Mouse (Mus musculus): ENCODE measurements around the gene Terb2. TPM values are rescaled to one million over a fixed set of nuclear protein-coding genes. Genes with fewer than 3 reads are reported as not detected.

Gene Terb2
- not detected in 2 replicates for polyA plus RNA-seq (2012; rRNA removed)

DNA sequence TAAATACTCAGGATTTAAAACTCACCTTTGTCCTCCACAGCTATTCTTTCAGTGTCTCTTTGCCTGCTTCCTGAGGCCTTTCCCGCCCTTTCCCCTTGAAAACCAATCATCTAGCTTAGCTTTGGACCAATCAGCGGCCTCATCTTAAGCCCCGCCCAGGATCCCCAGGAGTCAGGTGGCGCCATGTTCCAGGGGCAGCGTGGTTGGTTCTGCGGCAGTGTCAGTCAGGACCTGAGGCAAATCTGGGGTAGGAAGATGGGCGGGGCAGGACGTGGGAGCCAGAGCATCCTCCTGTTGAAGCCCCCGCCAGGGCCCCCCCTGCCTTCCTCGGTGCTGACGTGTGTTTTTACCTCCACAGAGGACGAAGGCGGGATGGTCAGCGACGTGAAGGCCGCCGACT lies at the start of gene Terb2, which contains the start of gene Patl2:
Terb2 (plus strand) TSS at position 167 of the 400 bp plus-strand sequence.
Patl2 (minus strand) TSS at position 84 of the 400 bp plus-strand sequence.
- DNase-seq = no peak
- Histone ChIP-seq H3K27ac (ENCODE audit: control insufficient read depth, insufficient read depth, low read length) (no peak within 1 kb of the TSS), H3K36me3 (ENCODE audit: control insufficient read depth, insufficient read depth, low read length) (no peaks in the 10 kb centered on the region), H3K27me3 (ENCODE audit: control insufficient read depth, insufficient read depth, low read length) (no peaks in the 10 kb centered on the region), H3K4me3 (ENCODE audit: control insufficient read depth, insufficient read depth, low read length) (no peak within 1 kb of the TSS), H3K4me1 (replicated peaks; ENCODE audit: control insufficient read depth, insufficient read depth, low read length) (no peaks in the 10 kb centered on the region)
- TF ChIP-seq POLR2A (IDR thresholded peaks at IDR 0.05; ENCODE audit: control insufficient read depth, extremely low read depth, insufficient read depth, low read length, poor library complexity) (no peak), CTCF (IDR thresholded peaks at IDR 0.05; ENCODE audit: borderline replicate concordance, control insufficient read depth, extremely low read depth, insufficient read depth, low read length, poor library complexity) (no peak)
- WGBS = 95% methylated on average over 17 of the region's 17 CpGs

DNA sequence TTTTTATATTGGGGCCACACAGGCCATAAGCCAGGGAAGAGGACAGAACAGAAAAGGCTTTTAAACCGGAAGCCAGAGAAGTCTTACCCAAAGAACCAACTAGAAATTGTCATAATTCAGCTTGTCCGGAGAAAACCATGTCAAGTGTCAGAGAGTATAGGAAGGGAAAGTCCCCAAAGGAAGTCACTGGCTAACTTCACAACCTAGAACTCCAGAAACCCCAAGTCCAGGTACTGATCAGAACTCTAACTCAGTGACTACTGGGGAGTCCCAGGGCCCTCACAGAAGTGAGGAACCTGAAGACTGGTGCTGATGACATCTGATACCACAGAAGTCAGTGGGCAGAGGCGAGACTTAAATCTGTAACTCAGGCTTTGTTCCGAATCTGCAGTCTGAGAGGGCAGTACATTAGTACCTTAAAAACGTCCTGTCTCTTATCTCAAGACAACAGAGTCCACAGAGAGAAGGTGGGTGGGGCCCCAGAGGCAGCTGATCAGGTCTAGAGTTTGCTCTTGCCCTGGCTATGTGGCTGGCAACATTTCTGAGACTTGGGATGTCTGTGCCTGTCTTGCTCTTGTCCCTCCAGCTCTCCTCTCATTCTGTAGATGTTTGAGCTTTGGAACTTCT lies 48.1 kb upstream of the Terb2 start:
- DNase-seq = no peak
- Histone ChIP-seq H3K27ac (ENCODE audit: control insufficient read depth, insufficient read depth, low read length) (no peak overlapping the region), H3K36me3 (ENCODE audit: control insufficient read depth, insufficient read depth, low read length) (no peaks in the 10 kb centered on the region), H3K4me1 (replicated peaks; ENCODE audit: control insufficient read depth, insufficient read depth, low read length) (no peaks in the 10 kb centered on the region), H3K4me3 (ENCODE audit: control insufficient read depth, insufficient read depth, low read length) (no peak overlapping the region), H3K27me3 (ENCODE audit: control insufficient read depth, insufficient read depth, low read length) (no peaks in the 10 kb centered on the region)
- 49% methylated on average over 5 of the region's 5 CpGs for WGBS
- TF ChIP-seq POLR2A (IDR thresholded peaks at IDR 0.05; ENCODE audit: control insufficient read depth, extremely low read depth, insufficient read depth, low read length, poor library complexity) (no peak), CTCF (IDR thresholded peaks at IDR 0.05; ENCODE audit: borderline replicate concordance, control insufficient read depth, extremely low read depth, insufficient read depth, low read length, poor library complexity) (no peak)

DNA sequence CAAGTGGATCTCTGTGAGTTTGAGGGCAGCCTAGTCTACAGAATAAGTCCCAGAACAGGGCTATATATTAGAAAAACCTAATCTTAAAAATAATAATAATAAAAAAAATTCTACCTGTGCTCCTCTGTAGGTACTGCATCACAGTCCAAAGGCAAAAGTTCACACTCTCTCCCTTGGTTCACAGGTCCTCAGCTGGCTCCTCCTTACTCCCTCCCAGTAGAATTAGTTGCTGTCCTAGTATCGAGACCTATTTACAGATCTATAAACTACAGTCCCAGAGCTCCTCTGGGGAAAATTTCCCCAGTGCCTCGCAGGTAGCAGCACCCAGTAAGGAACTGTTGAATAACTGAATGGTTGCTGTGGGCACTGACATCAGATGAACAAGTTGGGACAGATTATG lies 45.3 kb upstream of the Terb2 start:
- Histone ChIP-seq H3K27me3 (ENCODE audit: control insufficient read depth, insufficient read depth, low read length) (no peaks in the 10 kb centered on the region), H3K27ac (ENCODE audit: control insufficient read depth, insufficient read depth, low read length) (no peak overlapping the region), H3K4me3 (ENCODE audit: control insufficient read depth, insufficient read depth, low read length) (no peak overlapping the region), H3K4me1 (replicated peaks; ENCODE audit: control insufficient read depth, insufficient read depth, low read length) (no peaks in the 10 kb centered on the region), H3K36me3 (ENCODE audit: control insufficient read depth, insufficient read depth, low read length) (no peaks in the 10 kb centered on the region)
- no peak for DNase-seq
- 94% methylated on average over 2 of the region's 2 CpGs for WGBS
- TF ChIP-seq POLR2A (IDR thresholded peaks at IDR 0.05; ENCODE audit: control insufficient read depth, extremely low read depth, insufficient read depth, low read length, poor library complexity) (no peak), CTCF (IDR thresholded peaks at IDR 0.05; ENCODE audit: borderline replicate concordance, control insufficient read depth, extremely low read depth, insufficient read depth, low read length, poor library complexity) (no peak)

DNA sequence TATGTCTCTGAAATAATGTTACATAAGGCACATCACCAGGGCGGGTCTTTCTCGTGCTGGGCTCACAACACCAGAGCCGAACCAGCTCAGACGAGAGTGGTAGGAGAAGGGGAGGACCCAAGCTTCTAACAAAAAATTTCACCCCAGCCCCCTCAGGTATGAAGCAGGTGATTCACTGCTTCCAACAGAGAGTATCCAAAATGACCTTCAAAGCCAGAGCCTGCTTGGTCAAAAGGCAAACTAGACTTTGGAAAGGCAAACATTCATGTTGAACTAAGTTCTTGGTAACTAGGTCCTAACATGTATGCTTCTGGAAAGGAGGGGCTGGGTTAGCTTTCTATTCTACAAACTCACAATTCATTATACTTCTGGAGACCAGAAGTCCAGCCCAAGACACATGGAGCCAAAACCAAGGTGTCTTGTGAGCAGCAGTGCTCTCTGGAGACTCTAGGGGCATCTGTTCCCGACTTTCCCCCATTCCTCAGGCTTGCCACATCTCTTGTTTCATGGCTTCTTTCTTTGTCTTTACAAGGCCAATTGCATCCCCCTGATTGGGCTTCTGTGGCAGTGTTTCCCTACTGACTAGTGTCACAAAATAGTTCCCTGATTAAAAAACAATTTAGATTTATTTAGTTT lies 44.6 kb upstream of the Terb2 start:
- Histone ChIP-seq H3K36me3 (ENCODE audit: control insufficient read depth, insufficient read depth, low read length) (no peaks in the 10 kb centered on the region), H3K4me3 (ENCODE audit: control insufficient read depth, insufficient read depth, low read length) (no peak overlapping the region), H3K4me1 (replicated peaks; ENCODE audit: control insufficient read depth, insufficient read depth, low read length) (no peaks in the 10 kb centered on the region), H3K27me3 (ENCODE audit: control insufficient read depth, insufficient read depth, low read length) (no peaks in the 10 kb centered on the region), H3K27ac (ENCODE audit: control insufficient read depth, insufficient read depth, low read length) (no peak overlapping the region)
- 81% methylated on average over 5 of the region's 5 CpGs for WGBS
- no peak for TF ChIP-seq CTCF (IDR thresholded peaks at IDR 0.05; ENCODE audit: borderline replicate concordance, control insufficient read depth, extremely low read depth, insufficient read depth, low read length, poor library complexity)
- no peak for TF ChIP-seq POLR2A (IDR thresholded peaks at IDR 0.05; ENCODE audit: control insufficient read depth, extremely low read depth, insufficient read depth, low read length, poor library complexity)
- no peak for DNase-seq

DNA sequence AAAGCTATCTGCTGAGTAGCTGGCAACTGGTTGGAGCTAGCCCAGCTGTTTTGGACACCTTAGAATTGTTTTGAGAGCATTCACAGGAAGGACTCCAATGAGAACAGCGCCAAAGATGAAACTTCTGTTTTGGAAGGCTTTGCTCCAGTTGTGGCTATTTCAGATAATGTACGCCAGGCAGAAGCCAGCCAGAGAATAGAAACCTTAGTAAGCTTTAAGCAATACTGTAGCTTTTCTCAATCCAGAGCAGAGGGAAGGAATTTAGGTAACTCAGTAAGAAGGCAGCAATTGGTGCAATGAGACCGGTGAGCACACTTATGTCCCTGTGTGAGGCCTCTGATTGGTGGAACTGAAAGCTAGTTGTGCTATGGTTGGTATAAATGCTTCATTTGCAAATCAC lies 43.0 kb upstream of the Terb2 start:
- Histone ChIP-seq H3K27me3 (ENCODE audit: control insufficient read depth, insufficient read depth, low read length) (no peaks in the 10 kb centered on the region), H3K27ac (ENCODE audit: control insufficient read depth, insufficient read depth, low read length) (no peak overlapping the region), H3K4me1 (replicated peaks; ENCODE audit: control insufficient read depth, insufficient read depth, low read length) (peaks cover 3% of the 10 kb centered on the region), H3K4me3 (ENCODE audit: control insufficient read depth, insufficient read depth, low read length) (no peak overlapping the region), H3K36me3 (ENCODE audit: control insufficient read depth, insufficient read depth, low read length) (no peaks in the 10 kb centered on the region)
- TF ChIP-seq POLR2A (IDR thresholded peaks at IDR 0.05; ENCODE audit: control insufficient read depth, extremely low read depth, insufficient read depth, low read length, poor library complexity) = no peak
- no peak for TF ChIP-seq CTCF (IDR thresholded peaks at IDR 0.05; ENCODE audit: borderline replicate concordance, control insufficient read depth, extremely low read depth, insufficient read depth, low read length, poor library complexity)
- 96% methylated on average over 3 of the region's 3 CpGs for WGBS
- no peak for DNase-seq

DNA sequence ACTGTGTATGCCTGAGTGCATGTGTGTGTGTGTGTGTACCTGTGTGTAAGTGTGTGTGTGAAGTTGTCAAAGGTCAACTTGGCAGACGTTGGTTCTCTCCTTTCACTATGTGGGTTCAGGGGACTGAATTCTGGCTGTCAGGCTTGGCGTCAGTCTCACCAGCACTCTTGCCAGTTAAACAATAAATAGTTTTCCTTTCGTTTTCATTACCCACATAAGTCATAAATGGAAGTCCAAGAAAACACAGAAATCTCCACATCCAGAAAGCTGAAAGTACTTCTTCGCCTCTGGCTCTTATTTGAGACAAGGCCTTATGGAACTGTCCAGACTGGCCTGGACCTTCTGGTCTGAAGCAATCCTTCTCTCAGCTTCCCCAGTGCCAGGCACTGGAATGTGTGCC lies 40.3 kb upstream of the Terb2 start:
- TF ChIP-seq CTCF (IDR thresholded peaks at IDR 0.05; ENCODE audit: borderline replicate concordance, control insufficient read depth, extremely low read depth, insufficient read depth, low read length, poor library complexity) (no peak), POLR2A (IDR thresholded peaks at IDR 0.05; ENCODE audit: control insufficient read depth, extremely low read depth, insufficient read depth, low read length, poor library complexity) (no peak)
- no peaks in the 10 kb centered on the region for H3K36me3 ChIP-seq (ENCODE audit: control insufficient read depth, insufficient read depth, low read length)
- H3K27me3 ChIP-seq (ENCODE audit: control insufficient read depth, insufficient read depth, low read length) = no peaks in the 10 kb centered on the region
- no peak for DNase-seq
- peaks cover 13% of the 10 kb centered on the region for H3K4me1 ChIP-seq (replicated peaks; ENCODE audit: control insufficient read depth, insufficient read depth, low read length)
- WGBS = 18% methylated on average over 4 of the region's 4 CpGs
- H3K4me3 ChIP-seq (ENCODE audit: control insufficient read depth, insufficient read depth, low read length) = no peak overlapping the region
- H3K27ac ChIP-seq (ENCODE audit: control insufficient read depth, insufficient read depth, low read length) = no peak overlapping the region
